Mouse (Mus musculus): ENCODE measurements around the gene Gm4216.
"Not testable (repeated sequence)": the region's sequence is repeated elsewhere in the genome, so short reads cannot be mapped to it uniquely, and the experiment has no call there.

Gene Gm4216

DNA sequence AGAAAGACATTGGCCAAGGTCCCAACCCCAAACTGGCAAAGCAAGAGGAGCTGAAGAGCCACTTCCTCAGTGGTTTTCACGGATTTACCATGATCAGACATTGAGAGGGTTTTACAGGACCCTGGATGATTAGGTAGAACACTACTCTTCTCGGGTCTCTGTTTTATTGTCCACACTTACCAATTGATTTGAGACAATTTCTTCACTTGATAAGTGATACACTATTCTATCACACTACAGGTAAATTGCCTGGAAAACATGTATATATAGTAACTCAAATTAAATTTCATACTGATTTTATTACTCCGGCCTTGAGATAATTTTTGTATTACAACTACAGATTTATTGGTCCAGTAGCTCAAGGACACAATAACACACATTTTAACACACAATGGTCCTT lies at the start of gene Gm4216:
Gene Gm4216 (minus strand): TSS at position 101 of the 400 bp plus-strand sequence.
- not testable (repeated sequence) for DNase-seq (ENCODE audit: low read depth in 2 of 2, low spot score in 2 of 2)

DNA sequence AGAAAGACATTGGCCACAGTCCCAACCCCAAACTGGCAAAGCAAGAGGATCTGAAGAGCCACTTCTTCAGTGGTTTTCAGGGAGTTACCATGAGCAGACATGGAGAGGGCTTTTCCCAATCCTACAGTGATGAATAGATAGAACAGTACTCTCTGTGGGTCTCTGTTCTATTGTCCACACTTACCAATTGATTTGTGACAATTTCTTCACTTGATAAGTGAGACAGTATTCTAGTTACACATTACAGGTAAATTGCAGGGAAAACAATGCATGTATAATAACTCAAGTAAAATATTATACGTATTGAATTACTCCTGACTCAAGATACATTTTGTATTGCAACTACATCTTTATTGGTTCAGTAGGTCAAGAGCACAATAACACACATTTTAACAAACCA lies 47.6 kb upstream of the Gm4216 start, which contains the start of gene Gm8720:
Gene Gm8720 (minus strand): TSS at position 101 of the 400 bp plus-strand sequence.
- DNase-seq (ENCODE audit: low read depth in 2 of 2, low spot score in 2 of 2), result not testable (repeated sequence)

DNA sequence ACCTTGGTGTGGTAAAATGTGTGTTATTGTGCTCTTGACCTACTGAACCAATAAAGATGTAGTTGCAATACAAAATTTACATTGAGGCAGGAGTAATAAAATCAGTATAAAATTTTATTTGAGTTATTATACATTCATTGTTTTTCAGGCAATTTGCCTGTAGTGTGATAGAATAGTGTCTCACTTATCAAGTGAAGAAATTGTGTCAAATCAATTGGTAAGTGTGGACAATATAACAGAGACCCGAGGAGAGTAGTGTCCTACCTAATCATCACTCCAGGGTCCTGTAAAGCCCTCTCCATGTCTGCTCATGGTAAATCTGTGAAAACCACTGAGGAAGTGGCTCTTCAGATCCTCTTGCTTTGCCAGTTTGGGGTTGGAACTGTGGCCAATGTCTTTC lies 35.5 kb upstream of the Gm4216 start, which contains the start of gene Vmn1r163:
Gene Vmn1r163 (plus strand): TSS at position 301 of the 400 bp plus-strand sequence.
- DNase-seq (ENCODE audit: low read depth in 2 of 2, low spot score in 2 of 2), result not testable (repeated sequence)

DNA sequence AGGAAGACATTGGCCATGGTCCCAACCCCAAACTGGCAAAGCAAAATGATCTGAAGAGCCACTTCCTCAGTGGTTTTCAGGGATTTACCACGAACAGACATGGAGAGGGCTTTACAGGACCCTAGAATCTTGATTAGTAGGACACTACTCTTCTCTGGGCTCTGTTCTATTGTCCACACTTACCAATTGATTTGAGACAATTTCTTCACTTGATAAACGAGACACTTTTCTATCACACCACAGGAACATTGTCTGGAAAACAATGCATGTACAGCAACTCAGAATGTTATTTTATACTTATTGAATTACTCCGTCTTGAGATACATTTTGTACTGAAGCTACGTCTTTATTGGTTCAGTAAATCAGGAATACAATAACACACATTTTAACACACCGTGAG lies 35.1 kb downstream of the Gm4216 start, which contains the start of gene Gm4214:
Gene Gm4214 (minus strand): TSS at position 101 of the 400 bp plus-strand sequence.
- DNase-seq (ENCODE audit: low read depth in 2 of 2, low spot score in 2 of 2), result not testable (repeated sequence)
